Mouse (Mus musculus): ENCODE data around the gene Qrsl1. TPM values are rescaled to one million over a fixed set of nuclear protein-coding genes. Genes with fewer than 3 reads are reported as not detected.
A peak's percentile ranks its signal among the peaks of the same experiment; 100 is the strongest.

Gene Qrsl1
- polyA plus RNA-seq, 1 experiment from 2014 or later: 12.0 TPM

DNA sequence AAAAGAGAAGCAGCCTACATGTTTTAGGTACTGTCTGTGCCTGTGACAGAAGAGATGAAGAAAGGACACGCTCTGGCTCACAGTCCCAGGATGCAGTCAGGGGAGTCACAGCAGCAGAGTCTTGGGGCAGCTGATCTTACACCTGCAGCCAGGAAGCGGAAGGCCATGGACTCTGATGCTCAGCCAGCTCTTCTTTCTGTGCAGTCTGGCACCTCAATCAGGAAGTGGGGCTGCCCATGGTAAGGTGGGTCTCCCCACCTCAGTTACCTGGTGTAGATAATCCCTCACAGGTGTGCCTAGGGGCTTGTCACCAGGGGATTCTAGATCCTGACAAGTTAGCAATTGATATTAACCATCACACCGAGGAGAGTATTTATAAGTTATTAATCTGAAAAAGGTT is 21.6 kb upstream of the Qrsl1 start:
- H3K9ac ChIP-seq (ENCODE audit: low read depth, low read length): no peak overlapping the region
- peaks cover 12% of the 10 kb centered on the region; the same call in 1 of the 2 replicates for H3K36me3 ChIP-seq (ENCODE audit: control insufficient read depth, insufficient read depth)
- no peak overlapping the region for H3K4me3 ChIP-seq (ENCODE audit: low read depth, low read length)
- no peaks in the 10 kb centered on the region for H3K4me1 ChIP-seq (replicated peaks; ENCODE audit: control insufficient read depth, insufficient read depth, low read length)
- 94% methylated on average over 3 of the region's 3 CpGs for WGBS
- H3K27me3 ChIP-seq (replicated peaks; ENCODE audit: control insufficient read depth, insufficient read depth, low read length): no peaks in the 10 kb centered on the region
- TF ChIP-seq CTCF (IDR thresholded peaks at IDR 0.05; ENCODE audit: low read depth): no peak
- H3K27ac ChIP-seq (ENCODE audit: low read depth, low read length): no peak overlapping the region
- ATAC-seq: no peak
- no peaks in the 10 kb centered on the region for H3K9me3 ChIP-seq (ENCODE audit: control insufficient read depth)
- H3K4me2 ChIP-seq (replicated peaks; ENCODE audit: low read depth): no peak overlapping the region

DNA sequence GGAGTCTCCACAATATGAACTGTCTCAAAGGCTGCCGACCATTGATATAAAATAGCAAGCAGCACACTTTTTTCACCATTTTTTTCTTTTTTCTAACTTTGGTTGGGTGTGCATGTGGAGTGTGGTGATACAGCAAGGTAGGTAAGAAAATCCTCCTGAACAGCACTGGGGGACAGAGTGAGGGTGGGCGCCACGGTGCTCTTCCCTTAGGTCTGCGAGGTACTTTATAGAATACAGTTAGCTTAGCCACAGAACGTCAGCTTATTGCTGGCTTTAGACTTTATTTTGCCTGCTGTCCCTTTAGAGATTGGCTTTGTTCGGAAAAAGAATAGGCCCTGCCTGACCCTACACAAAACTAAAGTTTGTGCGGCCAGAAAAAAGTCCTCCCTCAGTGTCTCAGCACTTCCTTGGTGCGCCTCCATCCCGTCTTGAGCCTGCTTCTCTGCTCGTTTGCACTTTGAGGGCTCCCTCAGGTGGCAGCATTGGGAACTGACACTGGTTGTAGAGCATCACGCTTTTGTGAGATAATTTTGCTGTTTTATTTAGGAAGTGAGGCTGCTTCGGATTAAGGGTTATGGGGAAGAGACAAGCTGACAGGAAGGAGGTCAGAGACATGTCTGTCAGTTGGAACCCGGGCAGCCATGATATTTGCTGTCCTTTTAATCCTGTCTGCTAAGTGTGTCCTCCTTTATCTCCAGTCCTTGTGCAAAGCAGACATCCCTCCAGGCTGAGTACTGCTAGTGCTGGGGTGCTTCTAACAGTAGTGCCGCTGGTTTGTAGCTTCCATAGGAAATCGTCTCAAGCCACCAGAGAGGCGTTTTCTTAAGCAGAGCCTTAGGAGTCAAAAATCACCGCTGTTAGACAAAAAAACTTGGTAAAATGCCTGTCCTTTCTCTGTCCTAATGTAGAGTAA is 17.4 kb upstream of the Qrsl1 start:
- H3K4me2 ChIP-seq (replicated peaks; ENCODE audit: low read depth): no peak overlapping the region
- no peaks in the 10 kb centered on the region for H3K4me1 ChIP-seq (replicated peaks; ENCODE audit: control insufficient read depth, insufficient read depth, low read length)
- no peaks in the 10 kb centered on the region for H3K9me3 ChIP-seq (ENCODE audit: control insufficient read depth)
- peaks cover 11% of the 10 kb centered on the region; the same call in 1 of the 2 replicates for H3K36me3 ChIP-seq (ENCODE audit: control insufficient read depth, insufficient read depth)
- peak; percentile 97 for TF ChIP-seq CTCF (IDR thresholded peaks at IDR 0.05; ENCODE audit: low read depth)
- no peaks in the 10 kb centered on the region for H3K27me3 ChIP-seq (replicated peaks; ENCODE audit: control insufficient read depth, insufficient read depth, low read length)
- WGBS: 48% methylated on average over 17 of the region's 17 CpGs
- ATAC-seq: no peak
- H3K27ac ChIP-seq (ENCODE audit: low read depth, low read length): no peak overlapping the region
- no peak overlapping the region for H3K4me3 ChIP-seq (ENCODE audit: low read depth, low read length)
- no peak overlapping the region for H3K9ac ChIP-seq (ENCODE audit: low read depth, low read length)

- 0 out of 2 replicates have a peak, but pooled peaks cover 6% of the 10 kb centered on the region for H3K36me3 ChIP-seq (ENCODE audit: control insufficient read depth, insufficient read depth)
- H3K4me1 ChIP-seq (replicated peaks; ENCODE audit: control insufficient read depth, insufficient read depth, low read length): no peaks in the 10 kb centered on the region
- H3K27ac ChIP-seq (ENCODE audit: low read depth, low read length): no peak overlapping the region; the same call in 1 of the 2 replicates
- no peak for TF ChIP-seq CTCF (IDR thresholded peaks at IDR 0.05; ENCODE audit: low read depth)
- 86% methylated on average over 2 of the region's 2 CpGs for WGBS
- H3K27me3 ChIP-seq (replicated peaks; ENCODE audit: control insufficient read depth, insufficient read depth, low read length): no peaks in the 10 kb centered on the region
- no peak overlapping the region for H3K9ac ChIP-seq (ENCODE audit: low read depth, low read length)
- H3K4me2 ChIP-seq (replicated peaks; ENCODE audit: low read depth): no peak overlapping the region
- no peak overlapping the region for H3K4me3 ChIP-seq (ENCODE audit: low read depth, low read length)
- H3K9me3 ChIP-seq (ENCODE audit: control insufficient read depth): no peaks in the 10 kb centered on the region
- no peak for ATAC-seq
These were observed 15.2 kb upstream of the Qrsl1 start for GRCm38 (mm10) chr10:43916737-43917136.

GRCm38 (mm10) chr10:43916181-43916580 is 14.6 kb upstream of the Qrsl1 start:
- Histone ChIP-seq H3K4me2 (replicated peaks; ENCODE audit: low read depth) (no peak overlapping the region), H3K9ac (ENCODE audit: low read depth, low read length) (no peak overlapping the region), H3K27me3 (replicated peaks; ENCODE audit: control insufficient read depth, insufficient read depth, low read length) (no peaks in the 10 kb centered on the region), H3K36me3 (ENCODE audit: control insufficient read depth, insufficient read depth) (0 out of 2 replicates have a peak, but pooled peaks cover 3% of the 10 kb centered on the region), H3K4me3 (ENCODE audit: low read depth, low read length) (no peak overlapping the region), H3K9me3 (ENCODE audit: control insufficient read depth) (no peaks in the 10 kb centered on the region), H3K4me1 (replicated peaks; ENCODE audit: control insufficient read depth, insufficient read depth, low read length) (no peaks in the 10 kb centered on the region), H3K27ac (ENCODE audit: low read depth, low read length) (no peak overlapping the region)
- ATAC-seq: no peak
- WGBS: 81% methylated on average over 12 of the region's 12 CpGs
- no peak for TF ChIP-seq CTCF (IDR thresholded peaks at IDR 0.05; ENCODE audit: low read depth)

DNA sequence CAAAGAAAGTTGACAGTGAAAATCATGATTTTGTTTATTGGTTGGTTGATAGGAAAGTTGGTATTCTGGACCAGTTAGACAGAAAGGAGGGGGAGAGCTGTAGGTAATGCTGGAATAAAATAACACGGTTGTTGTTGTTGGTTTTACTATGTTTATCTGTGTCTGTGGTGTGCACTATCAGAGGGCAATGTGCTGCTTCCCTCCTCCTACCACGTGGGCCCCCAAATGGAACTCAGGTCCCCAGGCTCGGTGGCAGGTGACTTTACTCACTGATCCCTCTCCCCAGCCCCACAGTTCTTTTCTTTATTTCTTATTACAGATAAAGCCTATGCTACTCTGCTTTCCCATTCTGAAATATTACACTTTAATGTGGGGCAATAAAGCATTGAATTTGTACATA is 10.7 kb upstream of the Qrsl1 start:
- no peak overlapping the region for H3K4me3 ChIP-seq (ENCODE audit: low read depth, low read length)
- no peak overlapping the region for H3K9ac ChIP-seq (ENCODE audit: low read depth, low read length)
- H3K27ac ChIP-seq (ENCODE audit: low read depth, low read length): no peak overlapping the region
- H3K27me3 ChIP-seq (replicated peaks; ENCODE audit: control insufficient read depth, insufficient read depth, low read length): no peaks in the 10 kb centered on the region
- no peak overlapping the region for H3K4me2 ChIP-seq (replicated peaks; ENCODE audit: low read depth)
- H3K4me1 ChIP-seq (replicated peaks; ENCODE audit: control insufficient read depth, insufficient read depth, low read length): no peaks in the 10 kb centered on the region
- no peaks in the 10 kb centered on the region for H3K9me3 ChIP-seq (ENCODE audit: control insufficient read depth)
- ATAC-seq: no peak
- no peak for TF ChIP-seq CTCF (IDR thresholded peaks at IDR 0.05; ENCODE audit: low read depth)
- 82% methylated on average over 3 of the region's 3 CpGs for WGBS
- peaks cover 7% of the 10 kb centered on the region; the same call in 1 of the 2 replicates for H3K36me3 ChIP-seq (ENCODE audit: control insufficient read depth, insufficient read depth)

GRCm38 (mm10) chr10:43910873-43911142 is 9.3 kb upstream of the Qrsl1 start:
- Histone ChIP-seq H3K27me3 (replicated peaks; ENCODE audit: control insufficient read depth, insufficient read depth, low read length) (no peaks in the 10 kb centered on the region), H3K36me3 (ENCODE audit: control insufficient read depth, insufficient read depth) (peaks cover 7% of the 10 kb centered on the region; the same call in 1 of the 2 replicates), H3K4me1 (replicated peaks; ENCODE audit: control insufficient read depth, insufficient read depth, low read length) (no peaks in the 10 kb centered on the region), H3K9ac (ENCODE audit: low read depth, low read length) (no peak overlapping the region), H3K4me2 (replicated peaks; ENCODE audit: low read depth) (no peak overlapping the region), H3K4me3 (ENCODE audit: low read depth, low read length) (no peak overlapping the region), H3K27ac (ENCODE audit: low read depth, low read length) (no peak overlapping the region), H3K9me3 (ENCODE audit: control insufficient read depth) (no peaks in the 10 kb centered on the region)
- WGBS: 88% methylated on average over 8 of the region's 8 CpGs
- no peak for TF ChIP-seq CTCF (IDR thresholded peaks at IDR 0.05; ENCODE audit: low read depth)
- no peak for ATAC-seq

Measured in intestine, postnatal 0 days (tissue).